Mouse (Mus musculus) spleen, postnatal 0 days (tissue): Measurements from ENCODE around the gene Fbxo40. TPM values are rescaled to one million over a fixed set of nuclear protein-coding genes. Genes with fewer than 3 reads are reported as not detected.

ENCODE experiments used
- polyA plus RNA-seq: library from polyadenylated mRNA; unstranded; fragments of >200 nt; fragmentation: Nextera tagmentation; extraction: Ambion mirVana; gene quantifications from 2 replicates; pipeline ENCODE4 v1.2.1, GENCODE M21; 2015

Fbxo40 gene
- polyA plus RNA-seq, result 0.05 TPM in 1 of 2 replicates, not detected in the other

DNA sequence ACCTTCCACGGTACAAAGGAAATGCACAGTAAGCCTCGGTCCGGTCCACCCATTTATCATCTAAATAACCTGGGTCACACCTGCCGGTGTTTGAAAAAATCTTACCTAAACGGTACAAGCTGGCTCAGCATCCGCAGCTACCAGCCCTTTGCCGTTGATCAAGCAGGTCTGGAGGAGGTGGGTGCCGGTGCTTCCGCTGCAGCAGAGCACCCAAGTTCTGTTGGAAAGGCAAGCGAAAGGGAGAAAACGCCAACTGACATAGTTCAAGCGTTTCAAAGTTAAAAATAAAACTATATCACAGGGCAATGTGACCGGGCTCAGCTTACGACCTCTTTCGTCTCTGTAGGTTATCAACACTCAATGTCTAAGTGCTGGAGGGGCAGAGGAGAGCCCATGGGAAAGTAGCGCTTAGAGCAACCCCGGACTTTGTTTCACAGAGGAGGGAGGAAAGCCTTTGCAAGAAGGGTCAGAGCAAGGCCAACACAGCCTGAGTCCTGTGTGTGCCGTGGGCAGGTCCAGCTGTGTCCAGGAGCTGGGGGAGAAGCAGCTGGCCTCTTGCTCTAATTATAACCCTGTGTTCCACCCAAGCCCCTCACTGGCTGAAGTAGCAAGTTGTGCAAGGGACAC is at the start of gene Fbxo40:
Gene Fbxo40 (minus strand): TSS at position 469 of the 627 bp plus-strand sequence.

DNA sequence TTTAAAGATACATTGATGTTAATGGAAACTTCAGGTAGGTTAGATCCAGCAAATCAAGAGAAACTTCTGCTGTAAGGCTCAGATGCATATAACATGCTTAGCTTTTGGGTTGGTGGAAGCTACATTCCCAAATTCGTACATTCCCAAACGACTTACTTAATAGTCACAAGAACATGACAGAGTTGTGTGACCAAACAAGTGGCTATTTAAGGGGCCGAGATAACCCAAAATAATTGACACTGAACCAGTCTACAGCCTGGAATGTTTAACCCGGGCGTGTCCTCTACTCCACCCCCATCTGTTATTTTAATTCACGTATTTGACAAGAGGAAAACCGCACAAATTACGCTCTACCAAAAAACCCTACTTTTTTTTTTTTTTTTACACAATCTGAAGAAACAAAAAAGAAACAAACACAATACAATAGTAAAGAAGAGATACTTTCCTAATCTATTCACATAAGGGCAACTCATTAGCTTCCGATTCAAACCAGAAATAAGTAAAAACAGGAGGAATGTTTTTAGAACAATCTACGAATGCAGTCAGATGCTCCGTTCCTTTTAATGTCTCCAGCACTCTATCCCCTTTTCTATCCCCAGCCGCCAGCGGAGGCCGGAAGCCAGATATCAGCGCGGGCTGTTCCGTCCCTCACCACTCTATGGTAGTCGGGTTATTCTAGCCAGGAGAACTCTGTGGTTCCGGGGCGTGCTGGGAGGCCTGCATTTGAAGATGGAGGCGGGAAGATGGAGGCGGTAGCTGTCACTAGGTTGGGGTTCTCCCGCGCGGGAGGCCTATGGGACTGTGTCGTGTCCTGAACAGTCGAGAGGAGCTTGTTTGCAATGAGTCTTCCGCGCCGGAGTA is 21.0 kb upstream of the Fbxo40 start, which contains the start of gene Polq:
Gene Polq (plus strand): TSS at position 726 of the 861 bp plus-strand sequence.

DNA sequence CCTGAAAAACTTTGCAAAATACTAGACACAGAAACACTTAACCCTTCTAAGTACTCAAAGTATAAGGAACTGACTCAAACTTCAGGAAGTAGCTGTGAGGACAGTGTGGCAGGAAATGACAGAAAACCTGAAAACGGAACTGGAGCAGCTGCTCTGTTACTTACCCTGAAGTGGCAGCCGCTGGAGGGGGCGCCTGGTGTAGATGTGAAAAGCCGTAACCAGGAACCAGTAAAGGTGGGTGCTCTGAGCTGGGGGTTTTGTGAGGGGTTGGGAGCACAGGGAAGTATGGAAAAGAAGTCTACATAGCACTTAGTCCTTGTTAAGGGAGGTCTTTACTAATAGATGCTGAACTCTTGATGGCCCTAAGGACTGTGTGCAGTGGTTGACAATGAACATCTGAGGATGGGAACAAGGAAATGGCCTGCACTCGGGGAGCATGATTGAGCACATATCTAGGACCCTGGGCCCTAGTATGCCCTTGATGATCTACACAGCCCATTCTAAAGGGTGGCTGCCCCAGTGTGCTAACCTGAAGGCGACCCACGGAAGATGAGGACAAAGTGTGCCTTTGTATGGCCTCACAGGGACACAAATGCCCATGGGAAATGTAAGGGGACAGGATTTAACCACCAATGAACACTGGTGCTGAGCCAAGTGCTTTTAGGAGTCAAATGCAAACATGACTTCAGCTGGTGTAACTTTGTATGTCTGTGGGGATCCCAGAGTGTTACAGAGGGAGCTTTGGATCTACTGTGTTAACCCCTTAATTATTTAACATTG is 55.2 kb downstream of the Fbxo40 start, which contains the start of gene Hcls1:
Gene Hcls1 (plus strand): TSS at position 143 of the 780 bp plus-strand sequence.

Other genes with a start within 250 kb of the Fbxo40 start
- 0.25 and 6.1 TPM in 2 replicates for gene Slc15a2, start 205.5 kb downstream of the Fbxo40 start, polyA plus RNA-seq
- 9.8 and 10.5 TPM in 2 replicates for gene Iqcb1, start 162.1 kb downstream of the Fbxo40 start, polyA plus RNA-seq
- gene Eaf2, start 115.5 kb downstream of the Fbxo40 start, polyA plus RNA-seq, result 0.82 and 1.2 TPM in 2 replicates
- 48.0 and 61.6 TPM in 2 replicates for gene Golgb1, start 115.3 kb downstream of the Fbxo40 start, polyA plus RNA-seq
- gene Hcls1, start 55.5 kb downstream of the Fbxo40 start, polyA plus RNA-seq, result 34.7 and 48.3 TPM in 2 replicates
- 10.9 and 11.4 TPM in 2 replicates for gene Polq, start 21.3 kb upstream of the Fbxo40 start, polyA plus RNA-seq